Mouse (Mus musculus) cerebellum, adult 2 months (tissue): Measurements from ENCODE around the gene Kalrn. TPM values are rescaled to one million over a fixed set of nuclear protein-coding genes. Genes with fewer than 3 reads are reported as not detected.

Experiments
- DNase-seq, 2 experiments: peaks; one replicate each; pipeline ENCODE4 v3.0.0; 2021
- H3K27ac ChIP-seq: fragments of 200-500 bp; 2 replicates; pipeline ENCODE4 v1.5.1; 2012; ENCODE audit warnings: low read length, control low read depth, inconsistent platforms; ENCODE audit not compliant: insufficient read depth
- H3K27me3 ChIP-seq: fragments of 200-500 bp; 2 replicates; pipeline ENCODE4 v1.6.1; 2012; ENCODE audit warnings: inconsistent platforms, mild to moderate bottlenecking, low read length, moderate library complexity; ENCODE audit not compliant: control insufficient read depth, insufficient read depth
- H3K4me1 ChIP-seq: fragments of 200-500 bp; 2 replicates; pipeline ENCODE4 v1.6.1; 2011; ENCODE audit warnings: low read length; ENCODE audit not compliant: control insufficient read depth, insufficient read depth
- H3K4me3 ChIP-seq: fragments of 200-500 bp; replicated peaks from 2 replicates; pipeline ENCODE3; 2011; ENCODE audit warnings: mild to moderate bottlenecking, low read depth, low read length, control low read depth; ENCODE audit not compliant: insufficient read depth
- CTCF ChIP-seq: fragments of 200-500 bp; IDR thresholded peaks from 2 replicates; pipeline ENCODE4 v1.5.1; 2011; ENCODE audit warnings: low read depth, mild to moderate bottlenecking, control low read depth, low read length, moderate library complexity, borderline replicate concordance; ENCODE audit not compliant: insufficient read depth
- POLR2A ChIP-seq: fragments of 200-500 bp; IDR thresholded peaks from 2 replicates; pipeline ENCODE4 v1.6.1; 2011; ENCODE audit warnings: low read length, control low read depth, borderline replicate concordance; ENCODE audit not compliant: insufficient read depth
- WGBS: fragments of 180-500 bp; shearing (Covaris S2); methylation state at CpG from one replicate; pipeline ENCODE4 v1.1.7; 2018; 5-methylcytosine and 5-hydroxymethylcytosine counted together
- polyA plus RNA-seq: library from polyadenylated mRNA; depleted of rRNA; stranded (reverse); fragments of >200 nt; gene quantifications from 2 replicates; pipeline ENCODE4 v1.2.3, GENCODE M21; 2012

The Kalrn gene
- polyA plus RNA-seq, 1 experiment, result 17.9 TPM

DNA sequence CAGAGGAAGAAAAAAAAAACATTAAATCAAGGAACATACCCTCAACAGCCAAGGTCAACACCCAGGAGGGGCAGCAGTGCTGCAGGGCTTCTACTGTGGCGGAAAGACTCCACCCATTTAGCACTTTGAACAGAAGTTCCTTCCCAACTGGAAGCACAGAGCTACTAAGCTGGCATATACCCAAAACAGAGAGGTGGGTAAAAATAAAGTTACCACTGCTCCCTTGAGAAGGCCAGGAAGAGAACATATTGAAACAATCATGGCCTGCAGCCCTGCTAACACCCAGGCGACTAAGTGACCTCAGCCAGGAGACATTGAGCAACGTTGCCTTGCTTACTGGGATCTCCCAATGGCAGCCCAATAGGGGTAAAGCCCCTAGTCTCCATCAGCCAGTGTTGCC is 79.4 kb downstream of the Kalrn start:
- no peak for DNase-seq
- Histone ChIP-seq H3K27me3 (no peaks in the 10 kb centered on the region; the same call in 1 of the 2 replicates), H3K4me1 (no peaks in the 10 kb centered on the region), H3K4me3 (no peak overlapping the region), H3K27ac (no peak overlapping the region)
- 56% methylated on average over 3 of the region's 3 CpGs for WGBS
- TF ChIP-seq CTCF (no peak), POLR2A (no peak)

DNA sequence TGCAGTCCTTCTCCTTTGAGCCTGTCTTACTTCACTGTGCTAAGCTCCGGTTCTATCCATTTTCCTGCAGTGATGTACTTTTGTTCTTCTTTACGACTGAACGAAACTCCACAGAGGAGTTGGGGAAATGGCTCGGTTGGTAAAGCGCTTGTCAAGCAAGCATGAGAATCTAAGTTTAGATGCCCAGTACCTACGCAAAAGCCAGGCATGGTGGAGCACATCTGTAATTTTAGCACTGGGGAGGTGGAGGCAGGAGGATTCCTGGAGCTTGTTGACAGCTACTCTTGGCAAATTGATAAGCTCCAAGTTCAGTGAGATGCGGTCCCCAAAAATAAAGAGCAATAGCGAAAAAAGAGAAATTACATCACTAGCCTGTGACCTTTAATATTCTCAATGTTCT is 82.1 kb downstream of the Kalrn start:
- no peaks in the 10 kb centered on the region; the same call in 1 of the 2 replicates for H3K27me3 ChIP-seq
- no peak for DNase-seq
- no peak overlapping the region for H3K27ac ChIP-seq
- TF ChIP-seq POLR2A, result no peak
- no peak for TF ChIP-seq CTCF
- no peak overlapping the region for H3K4me3 ChIP-seq
- WGBS, result 81% methylated on average over 8 of the region's 8 CpGs
- no peaks in the 10 kb centered on the region for H3K4me1 ChIP-seq

DNA sequence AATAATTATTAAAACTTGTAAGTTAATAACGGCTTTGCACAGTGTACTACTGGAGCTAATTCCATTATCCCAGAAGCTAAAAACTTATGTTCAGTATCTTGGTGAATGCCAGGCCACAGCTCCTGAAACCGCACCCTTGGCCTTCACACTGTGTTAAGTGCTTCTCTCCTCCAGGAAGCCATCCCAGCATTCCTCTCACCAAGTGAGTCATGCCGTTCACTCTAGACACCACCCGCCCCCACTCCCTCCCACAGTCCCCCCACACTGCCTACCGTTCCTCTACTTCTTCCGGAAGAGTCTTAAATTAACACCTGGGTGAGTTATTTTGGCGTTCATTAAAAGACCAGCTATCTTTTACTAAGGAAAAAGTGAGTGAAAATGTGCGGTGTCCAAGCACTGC is 82.8 kb downstream of the Kalrn start:
- H3K4me1 ChIP-seq, result no peaks in the 10 kb centered on the region
- DNase-seq, result no peak
- 64% methylated on average over 8 of the region's 8 CpGs for WGBS
- H3K27ac ChIP-seq, result no peak overlapping the region
- no peak overlapping the region for H3K4me3 ChIP-seq
- TF ChIP-seq CTCF (no peak), POLR2A (no peak)
- no peaks in the 10 kb centered on the region; the same call in 1 of the 2 replicates for H3K27me3 ChIP-seq

DNA sequence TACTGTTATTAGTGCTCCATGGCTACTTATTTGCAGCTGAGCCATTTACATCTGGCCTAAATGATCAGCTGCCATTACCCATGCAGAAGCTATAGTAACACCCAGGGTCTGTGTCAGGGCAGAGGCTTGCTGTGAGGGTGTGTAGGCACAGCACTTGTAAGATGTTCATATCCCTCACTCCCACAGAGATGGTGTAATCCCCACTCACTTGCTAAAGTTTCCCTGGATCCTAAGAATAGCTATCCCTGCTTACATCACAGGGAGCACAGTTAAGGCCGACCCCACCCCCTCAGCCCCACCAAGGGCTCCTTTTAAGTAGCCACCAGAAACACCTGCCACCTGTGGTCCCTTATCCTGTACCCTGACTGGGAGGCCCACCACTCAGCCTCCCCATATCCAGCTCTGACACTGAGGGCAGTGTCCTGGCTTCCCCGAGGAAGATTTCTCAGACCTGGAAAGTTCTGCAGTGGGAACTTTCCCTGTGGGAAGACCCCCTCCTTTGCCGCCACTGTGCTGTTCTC is 83.5 kb downstream of the Kalrn start:
- WGBS, result 57% methylated on average over 3 of the region's 3 CpGs
- Histone ChIP-seq H3K27me3 (no peaks in the 10 kb centered on the region; the same call in 1 of the 2 replicates), H3K27ac (no peak overlapping the region), H3K4me1 (no peaks in the 10 kb centered on the region), H3K4me3 (no peak overlapping the region)
- TF ChIP-seq CTCF, result no peak
- TF ChIP-seq POLR2A, result no peak
- DNase-seq, result no peak

DNA sequence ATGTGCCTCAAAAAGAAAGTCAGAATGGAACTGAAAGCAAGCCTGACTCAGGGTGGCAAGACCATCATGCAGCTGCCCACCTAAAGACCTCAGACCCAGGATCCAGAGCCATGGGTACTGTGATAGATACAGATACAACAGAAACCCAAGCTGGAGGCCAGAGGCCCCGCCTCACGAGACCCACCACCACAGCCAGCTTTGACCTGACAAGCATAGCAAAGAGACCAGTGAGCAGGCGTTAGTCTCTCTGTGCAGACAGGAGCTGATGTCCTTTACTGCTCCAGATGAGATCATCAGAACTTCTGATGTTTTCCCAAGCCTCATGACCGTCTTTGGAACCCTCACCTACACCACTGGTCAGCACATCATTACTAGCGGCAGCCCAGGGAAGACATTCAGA is 85.5 kb downstream of the Kalrn start:
- Histone ChIP-seq H3K4me3 (no peak overlapping the region), H3K4me1 (no peaks in the 10 kb centered on the region), H3K27ac (no peak overlapping the region), H3K27me3 (no peaks in the 10 kb centered on the region)
- 96% methylated on average over 5 of the region's 5 CpGs for WGBS
- TF ChIP-seq CTCF, result no peak
- no peak for TF ChIP-seq POLR2A
- no peak for DNase-seq

DNA sequence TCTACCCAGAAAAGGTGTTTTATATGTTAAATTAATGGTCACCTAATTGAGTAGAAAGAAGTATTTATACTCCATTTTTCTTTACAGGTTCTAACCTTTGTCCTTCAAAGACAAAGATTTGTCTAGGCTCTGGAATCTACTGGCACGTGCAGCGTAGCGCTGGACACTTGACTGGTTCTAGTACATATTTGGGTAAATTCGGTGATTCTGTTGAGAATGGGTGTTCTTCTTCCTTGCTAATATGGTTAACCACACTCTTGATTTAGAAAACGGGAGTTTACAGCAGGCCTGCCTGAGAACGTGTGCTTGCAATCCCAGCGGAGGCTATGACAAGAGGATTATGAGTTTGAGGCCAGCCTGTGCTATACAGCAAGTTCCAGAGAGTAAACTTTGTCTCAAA is 86.1 kb downstream of the Kalrn start:
- no peak overlapping the region for H3K4me3 ChIP-seq
- DNase-seq, result no peak
- no peak for TF ChIP-seq POLR2A
- no peak for TF ChIP-seq CTCF
- H3K4me1 ChIP-seq, result no peaks in the 10 kb centered on the region
- no peaks in the 10 kb centered on the region for H3K27me3 ChIP-seq
- H3K27ac ChIP-seq, result no peak overlapping the region
- 92% methylated on average over 7 of the region's 7 CpGs for WGBS

DNA sequence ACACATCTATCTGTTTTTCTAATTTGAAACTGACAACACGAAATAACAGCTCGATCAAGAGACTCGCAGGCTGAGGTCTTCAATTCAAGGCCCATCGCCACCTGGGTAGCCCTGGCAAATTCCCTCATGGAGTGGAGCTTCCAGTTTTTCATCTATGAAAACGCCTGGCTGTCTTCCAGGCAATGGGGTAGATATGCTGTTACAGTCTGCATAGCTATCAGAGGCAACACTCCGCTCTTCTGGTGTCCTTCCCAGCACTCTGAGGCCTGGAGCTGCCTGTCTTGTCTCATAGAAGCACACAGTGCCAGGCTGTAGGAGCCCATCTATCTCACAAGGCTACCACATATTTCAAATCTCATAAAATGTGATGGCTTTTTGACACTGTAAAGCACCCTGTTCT is 87.8 kb downstream of the Kalrn start:
- peak in 1 of 2 experiments; percentile 13 for DNase-seq
- TF ChIP-seq CTCF (no peak), POLR2A (no peak)
- 25% methylated on average over 6 of the region's 6 CpGs for WGBS
- Histone ChIP-seq H3K4me1 (no peaks in the 10 kb centered on the region), H3K4me3 (no peak overlapping the region), H3K27ac (no peak overlapping the region), H3K27me3 (no peaks in the 10 kb centered on the region)

DNA sequence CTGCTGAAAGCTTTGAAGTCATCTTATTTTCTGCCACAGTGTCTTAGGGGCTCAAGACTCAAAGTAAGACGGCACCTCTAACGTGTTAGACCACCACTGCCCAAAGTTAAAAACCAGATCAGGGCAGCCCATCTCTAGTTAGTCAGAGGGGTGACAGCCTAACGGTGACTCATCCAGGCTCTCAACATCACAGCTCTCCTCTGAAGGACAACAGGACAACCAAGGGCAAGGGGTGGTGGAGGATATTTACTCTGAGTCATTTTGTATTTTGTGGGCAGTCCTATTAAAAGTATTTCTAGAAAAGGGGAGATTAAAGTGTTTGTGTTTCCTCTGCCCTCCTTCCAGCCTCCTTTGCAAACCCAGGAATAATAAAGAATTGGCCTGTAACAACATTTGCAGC is 88.4 kb downstream of the Kalrn start:
- no peaks in the 10 kb centered on the region for H3K4me1 ChIP-seq
- DNase-seq, result no peak
- 74% methylated on average over 3 of the region's 3 CpGs for WGBS
- no peaks in the 10 kb centered on the region for H3K27me3 ChIP-seq
- H3K4me3 ChIP-seq, result no peak overlapping the region
- TF ChIP-seq CTCF (no peak), POLR2A (no peak)
- no peak overlapping the region for H3K27ac ChIP-seq
